Mouse (Mus musculus): ENCODE measurements at regions not wholly inside any gene's neighbourhood (a gene's known extent, or its start where the extent isn't known, plus 50 kb on each side); places are given as distances from the start of the nearest gene placed in this dataset.

DNA sequence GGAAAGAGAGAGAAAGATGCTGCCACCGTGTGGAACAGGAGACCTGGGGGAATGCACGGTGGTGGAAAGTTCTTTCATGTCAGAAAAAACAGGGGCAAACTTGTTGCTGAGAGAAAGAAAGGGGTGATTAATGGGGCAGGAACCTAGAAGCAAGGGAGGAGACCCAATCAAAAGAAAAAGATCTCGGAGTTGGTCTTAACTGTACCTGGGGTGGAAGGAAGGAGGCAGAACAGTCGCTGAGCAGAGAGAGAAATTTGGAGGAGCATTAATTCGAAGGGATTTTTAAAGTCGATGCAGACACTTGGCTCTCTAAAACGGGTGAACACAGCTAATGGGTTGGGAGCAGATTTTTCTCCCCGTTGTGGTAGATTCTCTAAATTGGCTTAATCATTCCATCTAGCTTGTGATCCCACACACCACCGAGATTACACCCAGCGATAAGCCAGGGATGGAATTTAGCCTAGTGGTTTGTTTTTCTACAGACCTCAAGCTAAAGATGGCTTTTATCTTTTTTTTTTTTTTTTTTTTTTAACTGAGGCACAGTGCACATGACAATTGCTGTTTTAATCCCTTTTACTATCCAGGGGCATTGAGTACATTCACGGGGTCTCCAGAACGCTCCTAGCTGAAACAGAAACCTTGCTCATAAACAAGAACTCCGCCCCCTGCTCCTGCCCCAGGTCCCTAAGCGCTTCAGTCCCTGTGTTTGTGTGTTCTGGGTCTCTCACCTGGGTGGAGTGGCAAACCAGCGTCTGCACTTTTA lies 73.1 kb upstream of the Cpm start:
- no peak overlapping the region for H3K27ac ChIP-seq (replicated peaks in 1 of 2; ENCODE audit: control insufficient read depth in 1 of 2, insufficient read depth in 1 of 2, low read depth in 2 of 2, low read length in 2 of 2)
- ATAC-seq (ENCODE audit: insufficient number of reproducible peaks, insufficient read depth, low FRiP score, low read depth): no peak
- H3K27me3 ChIP-seq (ENCODE audit: control insufficient read depth, insufficient read depth, low read length): no peaks in the 10 kb centered on the region
- no peak overlapping the region for H3K4me2 ChIP-seq (ENCODE audit: low read length)
- 46% methylated on average over 15 of the region's 15 CpGs for WGBS
- no peak overlapping the region for H3K9ac ChIP-seq (ENCODE audit: low read length)
- H3K9me3 ChIP-seq (ENCODE audit: control insufficient read depth, low read length): peaks cover 3% of the 10 kb centered on the region; the same call in 1 of the 2 replicates
- no peaks in the 10 kb centered on the region for H3K36me3 ChIP-seq (ENCODE audit: control insufficient read depth, insufficient read depth, low read length)
- H3K4me3 ChIP-seq (ENCODE audit: control insufficient read depth in 1 of 2, insufficient read depth in 1 of 2, low read depth in 1 of 2, low read length in 2 of 2): no peak overlapping the region
- H3K4me1 ChIP-seq (ENCODE audit: control insufficient read depth in 2 of 2, insufficient read depth in 2 of 2, low read length in 2 of 2): no peaks in the 10 kb centered on the region

DNA sequence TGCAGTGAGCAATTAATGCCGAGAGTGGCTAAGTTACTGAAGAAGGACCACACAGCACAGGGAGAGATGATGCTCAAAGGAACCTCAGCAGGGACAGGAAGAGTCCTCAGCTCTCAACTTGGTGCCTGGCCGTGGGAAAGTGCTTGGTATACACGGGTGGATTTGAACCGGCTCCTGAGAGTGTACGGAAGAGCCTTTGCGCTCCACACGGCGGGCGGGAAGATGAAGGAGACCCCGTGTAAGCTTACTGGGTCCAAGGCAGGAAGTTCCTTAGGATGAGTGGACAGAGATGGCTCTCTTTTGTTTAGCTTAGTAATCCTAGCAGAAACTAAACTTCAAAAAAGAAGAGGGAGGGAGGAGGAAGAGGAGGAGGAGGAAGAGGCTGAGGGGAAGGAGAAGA lies 73.8 kb upstream of the Cpm start:
- Histone ChIP-seq H3K27me3 (ENCODE audit: control insufficient read depth, insufficient read depth, low read length) (no peaks in the 10 kb centered on the region), H3K4me1 (ENCODE audit: control insufficient read depth in 2 of 2, insufficient read depth in 2 of 2, low read length in 2 of 2) (no peaks in the 10 kb centered on the region), H3K9ac (ENCODE audit: low read length) (no peak overlapping the region), H3K9me3 (ENCODE audit: control insufficient read depth, low read length) (peaks cover 3% of the 10 kb centered on the region; the same call in 1 of the 2 replicates), H3K4me3 (ENCODE audit: control insufficient read depth in 1 of 2, insufficient read depth in 1 of 2, low read depth in 1 of 2, low read length in 2 of 2) (no peak overlapping the region), H3K4me2 (ENCODE audit: low read length) (no peak overlapping the region), H3K27ac (replicated peaks in 1 of 2; ENCODE audit: control insufficient read depth in 1 of 2, insufficient read depth in 1 of 2, low read depth in 2 of 2, low read length in 2 of 2) (no peak overlapping the region), H3K36me3 (ENCODE audit: control insufficient read depth, insufficient read depth, low read length) (no peaks in the 10 kb centered on the region)
- 73% methylated on average over 10 of the region's 10 CpGs for WGBS
- no peak for ATAC-seq (ENCODE audit: insufficient number of reproducible peaks, insufficient read depth, low FRiP score, low read depth)

DNA sequence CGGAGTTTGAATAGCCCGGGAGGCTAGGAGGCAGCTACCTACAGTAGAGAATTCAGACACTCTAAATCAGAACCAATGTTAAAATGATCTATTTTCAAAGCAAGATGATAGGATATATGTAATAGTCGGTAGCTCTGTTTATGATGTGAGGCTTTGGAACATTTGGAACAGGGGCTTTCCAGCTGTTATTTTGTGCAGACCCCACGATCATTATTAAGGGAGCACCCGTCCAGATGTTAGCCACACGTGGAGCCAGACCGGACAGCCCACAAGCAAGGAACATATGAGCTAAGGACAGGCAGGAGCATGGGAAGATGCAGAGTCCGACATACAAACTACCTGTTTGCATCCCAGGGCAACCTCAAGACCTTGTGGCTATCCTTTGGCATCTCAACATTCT lies 74.3 kb upstream of the Cpm start:
- peaks cover 3% of the 10 kb centered on the region; the same call in 1 of the 2 replicates for H3K9me3 ChIP-seq (ENCODE audit: control insufficient read depth, low read length)
- H3K4me3 ChIP-seq (ENCODE audit: control insufficient read depth in 1 of 2, insufficient read depth in 1 of 2, low read depth in 1 of 2, low read length in 2 of 2): no peak overlapping the region
- no peak for ATAC-seq (ENCODE audit: insufficient number of reproducible peaks, insufficient read depth, low FRiP score, low read depth)
- no peaks in the 10 kb centered on the region for H3K27me3 ChIP-seq (ENCODE audit: control insufficient read depth, insufficient read depth, low read length)
- H3K4me1 ChIP-seq (ENCODE audit: control insufficient read depth in 2 of 2, insufficient read depth in 2 of 2, low read length in 2 of 2): no peaks in the 10 kb centered on the region
- H3K36me3 ChIP-seq (ENCODE audit: control insufficient read depth, insufficient read depth, low read length): no peaks in the 10 kb centered on the region
- H3K4me2 ChIP-seq (ENCODE audit: low read length): no peak overlapping the region
- whole genome bisulfite sequencing: 83% methylated on average over 8 of the region's 8 CpGs
- no peak overlapping the region for H3K27ac ChIP-seq (replicated peaks in 1 of 2; ENCODE audit: control insufficient read depth in 1 of 2, insufficient read depth in 1 of 2, low read depth in 2 of 2, low read length in 2 of 2)
- H3K9ac ChIP-seq (ENCODE audit: low read length): no peak overlapping the region

DNA sequence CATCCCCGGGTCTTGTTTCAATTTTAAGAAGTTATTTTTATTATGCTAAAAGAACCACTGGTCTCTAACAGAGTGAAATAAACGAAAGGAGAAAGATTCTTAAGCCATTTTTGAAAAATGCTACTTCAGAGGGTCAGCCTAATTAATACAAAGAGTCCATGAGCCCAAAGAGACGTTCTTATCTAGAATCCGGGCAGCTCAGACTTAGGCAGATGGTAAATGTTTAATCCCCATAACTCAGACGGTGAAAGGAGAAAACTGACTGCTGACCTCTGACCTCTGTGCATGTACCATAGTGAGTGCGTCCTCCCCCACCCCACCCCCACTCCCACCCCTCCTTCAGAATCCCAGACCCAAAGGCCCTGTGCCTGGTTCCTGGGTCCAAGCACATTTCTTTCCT lies 74.8 kb upstream of the Cpm start:
- ATAC-seq (ENCODE audit: insufficient number of reproducible peaks, insufficient read depth, low FRiP score, low read depth): no peak
- 54% methylated on average over 6 of the region's 6 CpGs for WGBS
- H3K4me1 ChIP-seq (ENCODE audit: control insufficient read depth in 2 of 2, insufficient read depth in 2 of 2, low read length in 2 of 2): no peaks in the 10 kb centered on the region
- H3K4me3 ChIP-seq (ENCODE audit: control insufficient read depth in 1 of 2, insufficient read depth in 1 of 2, low read depth in 1 of 2, low read length in 2 of 2): no peak overlapping the region
- H3K9me3 ChIP-seq (ENCODE audit: control insufficient read depth, low read length): peaks cover 3% of the 10 kb centered on the region; the same call in 1 of the 2 replicates
- H3K27ac ChIP-seq (replicated peaks in 1 of 2; ENCODE audit: control insufficient read depth in 1 of 2, insufficient read depth in 1 of 2, low read depth in 2 of 2, low read length in 2 of 2): no peak overlapping the region
- H3K4me2 ChIP-seq (ENCODE audit: low read length): no peak overlapping the region
- H3K27me3 ChIP-seq (ENCODE audit: control insufficient read depth, insufficient read depth, low read length): no peaks in the 10 kb centered on the region
- H3K9ac ChIP-seq (ENCODE audit: low read length): no peak overlapping the region
- no peaks in the 10 kb centered on the region for H3K36me3 ChIP-seq (ENCODE audit: control insufficient read depth, insufficient read depth, low read length)

DNA sequence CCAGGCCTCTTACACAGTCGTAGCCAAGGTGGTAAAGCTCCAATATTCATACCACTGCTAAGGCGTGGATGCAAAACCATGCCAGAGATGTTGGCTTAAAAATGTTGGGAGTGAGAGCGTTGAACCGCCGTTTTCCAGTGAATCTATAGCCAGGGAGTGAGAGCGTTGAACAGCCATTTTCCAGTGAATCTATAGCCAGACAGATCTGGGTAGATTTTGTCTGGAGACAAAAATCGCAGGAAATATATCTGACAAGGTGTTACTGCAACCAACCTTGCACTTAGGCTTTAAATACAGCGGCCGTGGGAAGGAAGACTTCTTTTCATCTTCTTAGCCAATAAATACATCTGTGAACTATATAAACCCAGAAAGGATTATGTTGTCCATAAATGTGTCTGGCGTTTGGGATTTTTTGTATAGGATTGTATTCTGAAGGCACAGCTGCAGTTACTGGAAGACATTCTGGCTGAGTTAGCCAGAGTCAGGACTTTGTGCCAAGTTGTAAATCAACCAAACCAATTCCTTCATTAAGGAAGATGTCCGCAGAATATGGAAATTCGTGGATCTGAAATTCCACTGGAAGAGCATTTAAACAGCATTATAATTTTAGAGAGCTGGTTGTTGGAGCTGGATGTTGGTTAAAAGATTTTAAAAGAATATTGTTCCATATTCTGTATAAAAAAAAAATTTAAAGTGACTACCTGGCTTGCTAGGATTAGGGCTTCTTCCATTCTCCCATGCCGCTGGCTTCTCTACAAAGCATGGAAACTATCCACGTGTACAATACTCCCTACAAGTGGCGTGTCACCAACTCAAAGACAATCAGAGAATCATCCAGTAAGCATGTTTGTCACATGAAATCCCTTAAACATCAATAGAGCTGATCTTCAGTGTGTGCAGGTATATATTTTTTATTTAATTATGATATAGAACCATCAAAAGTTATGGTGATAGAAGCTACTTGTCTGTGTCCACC lies 75.8 kb upstream of the Cpm start:
- H3K4me1 ChIP-seq (ENCODE audit: control insufficient read depth in 2 of 2, insufficient read depth in 2 of 2, low read length in 2 of 2): no peaks in the 10 kb centered on the region
- H3K27ac ChIP-seq (replicated peaks in 1 of 2; ENCODE audit: control insufficient read depth in 1 of 2, insufficient read depth in 1 of 2, low read depth in 2 of 2, low read length in 2 of 2): no peak overlapping the region
- H3K4me2 ChIP-seq (ENCODE audit: low read length): no peak overlapping the region
- no peaks in the 10 kb centered on the region for H3K27me3 ChIP-seq (ENCODE audit: control insufficient read depth, insufficient read depth, low read length)
- no peak overlapping the region for H3K4me3 ChIP-seq (ENCODE audit: control insufficient read depth in 1 of 2, insufficient read depth in 1 of 2, low read depth in 1 of 2, low read length in 2 of 2)
- WGBS: 83% methylated on average over 15 of the region's 15 CpGs
- H3K9me3 ChIP-seq (ENCODE audit: control insufficient read depth, low read length): peaks cover 3% of the 10 kb centered on the region; the same call in 1 of the 2 replicates
- H3K9ac ChIP-seq (ENCODE audit: low read length): no peak overlapping the region
- H3K36me3 ChIP-seq (ENCODE audit: control insufficient read depth, insufficient read depth, low read length): no peaks in the 10 kb centered on the region
- ATAC-seq (ENCODE audit: insufficient number of reproducible peaks, insufficient read depth, low FRiP score, low read depth): no peak

DNA sequence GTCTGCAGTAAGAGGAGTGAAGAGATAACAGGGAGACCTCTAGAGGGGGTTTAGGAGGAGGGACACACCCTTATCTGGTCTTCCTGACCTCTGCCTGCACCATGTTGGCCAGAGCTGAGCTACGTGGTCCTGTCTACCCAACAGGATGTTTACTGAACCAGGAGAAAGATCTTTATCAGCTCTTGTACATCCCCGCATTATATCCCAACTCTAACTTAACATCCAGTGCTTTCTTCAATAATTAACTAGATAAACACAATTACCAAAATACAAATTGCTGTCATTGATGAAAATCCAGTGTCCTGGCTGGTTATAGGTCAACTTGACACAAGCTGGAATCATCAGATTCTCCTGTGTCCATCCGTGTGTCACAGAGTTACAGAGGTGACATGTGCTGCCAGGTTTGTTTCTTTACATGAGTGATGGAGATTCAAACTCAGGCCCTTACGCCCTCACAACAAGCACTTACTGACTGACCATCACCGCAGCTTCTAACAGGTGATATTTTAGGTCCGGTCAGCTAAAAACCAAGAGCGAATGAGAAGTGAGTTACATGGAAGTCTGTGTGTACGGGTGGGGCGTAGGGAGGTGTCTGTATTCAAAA lies 77.1 kb upstream of the Cpm start:
- 82% methylated on average over 9 of the region's 9 CpGs for WGBS
- ATAC-seq (ENCODE audit: insufficient number of reproducible peaks, insufficient read depth, low FRiP score, low read depth): no peak
- H3K4me3 ChIP-seq (ENCODE audit: control insufficient read depth in 1 of 2, insufficient read depth in 1 of 2, low read depth in 1 of 2, low read length in 2 of 2): no peak overlapping the region

DNA sequence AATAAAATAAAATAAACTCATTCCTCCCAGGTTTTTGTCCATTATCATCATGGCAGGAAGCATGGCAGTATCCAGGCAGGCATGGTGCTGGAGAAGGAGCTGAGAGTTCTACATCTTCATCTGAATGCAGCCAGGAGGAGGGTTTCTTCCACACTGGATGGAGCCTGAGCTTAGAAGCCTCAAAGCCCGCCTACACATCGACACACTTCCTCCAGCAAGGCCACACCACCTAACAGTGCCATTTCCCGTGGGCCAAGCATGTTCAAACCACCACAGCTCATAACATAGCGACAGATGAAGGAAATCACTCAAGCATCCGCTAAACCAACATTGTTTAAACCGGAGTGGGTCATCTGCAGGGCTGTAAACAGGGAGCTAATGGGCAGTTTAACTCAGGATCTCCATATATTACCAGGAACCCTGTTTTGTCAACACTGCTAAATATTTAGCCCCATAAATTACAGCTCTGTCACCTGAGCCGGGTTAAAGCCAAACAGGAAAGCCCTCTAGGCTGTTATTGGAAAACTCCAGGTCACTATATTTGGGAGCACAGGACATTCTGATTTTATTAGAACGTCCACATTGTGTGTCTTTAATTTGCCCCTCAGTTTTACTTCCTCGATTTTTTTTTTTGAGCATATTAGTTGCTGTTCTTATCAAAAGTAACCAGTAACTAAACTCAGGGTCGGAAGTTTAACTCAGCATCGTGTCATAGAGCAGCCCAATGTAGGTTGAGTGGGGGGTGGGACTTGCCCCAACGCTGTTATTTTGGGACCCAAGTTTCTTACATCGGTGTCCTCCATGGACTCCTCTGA lies 77.9 kb upstream of the Cpm start:
- H3K4me2 ChIP-seq (ENCODE audit: low read length): no peak overlapping the region
- no peak overlapping the region for H3K4me3 ChIP-seq (ENCODE audit: control insufficient read depth in 1 of 2, insufficient read depth in 1 of 2, low read depth in 1 of 2, low read length in 2 of 2)
- no peaks in the 10 kb centered on the region for H3K27me3 ChIP-seq (ENCODE audit: control insufficient read depth, insufficient read depth, low read length)
- H3K9me3 ChIP-seq (ENCODE audit: control insufficient read depth, low read length): peaks cover 3% of the 10 kb centered on the region; the same call in 1 of the 2 replicates
- ATAC-seq (ENCODE audit: insufficient number of reproducible peaks, insufficient read depth, low FRiP score, low read depth): no peak
- H3K27ac ChIP-seq (replicated peaks in 1 of 2; ENCODE audit: control insufficient read depth in 1 of 2, insufficient read depth in 1 of 2, low read depth in 2 of 2, low read length in 2 of 2): no peak overlapping the region
- 78% methylated on average over 13 of the region's 13 CpGs for WGBS
- no peaks in the 10 kb centered on the region for H3K36me3 ChIP-seq (ENCODE audit: control insufficient read depth, insufficient read depth, low read length)
- no peaks in the 10 kb centered on the region for H3K4me1 ChIP-seq (ENCODE audit: control insufficient read depth in 2 of 2, insufficient read depth in 2 of 2, low read length in 2 of 2)
- H3K9ac ChIP-seq (ENCODE audit: low read length): no peak overlapping the region

More for the DNA sequence above, 77.1 kb upstream of the Cpm start:
- H3K4me2 ChIP-seq (ENCODE audit: low read length): no peak overlapping the region
- H3K27me3 ChIP-seq (ENCODE audit: control insufficient read depth, insufficient read depth, low read length): no peaks in the 10 kb centered on the region
- H3K9me3 ChIP-seq (ENCODE audit: control insufficient read depth, low read length): peaks cover 3% of the 10 kb centered on the region; the same call in 1 of the 2 replicates
- no peak overlapping the region for H3K9ac ChIP-seq (ENCODE audit: low read length)
- H3K4me1 ChIP-seq (ENCODE audit: control insufficient read depth in 2 of 2, insufficient read depth in 2 of 2, low read length in 2 of 2): no peaks in the 10 kb centered on the region
- no peak overlapping the region for H3K27ac ChIP-seq (replicated peaks in 1 of 2; ENCODE audit: control insufficient read depth in 1 of 2, insufficient read depth in 1 of 2, low read depth in 2 of 2, low read length in 2 of 2)
- no peaks in the 10 kb centered on the region for H3K36me3 ChIP-seq (ENCODE audit: control insufficient read depth, insufficient read depth, low read length)
